Mouse (Mus musculus): ENCODE measurements at regions not wholly inside any gene's neighbourhood (a gene's known extent, or its start where the extent isn't known, plus 50 kb on each side); places are given as distances from the start of the nearest gene placed in this dataset.

GRCm38 (mm10) chr14:80536044-80536745, 552.3 kb downstream of the Olfm4 start:
- TF ChIP-seq CTCF (IDR thresholded peaks at IDR 0.05; ENCODE audit: borderline replicate concordance, extremely low read depth, insufficient read depth, insufficient read length) = no peak
- TF ChIP-seq POLR2A (IDR thresholded peaks at IDR 0.05; ENCODE audit: borderline replicate concordance, extremely low read depth, insufficient read depth, insufficient read length, poor library complexity, severe bottlenecking) = no peak
